Mouse (Mus musculus) urinary bladder, postnatal 4 days (tissue): Measurements from ENCODE around the gene Gm39115.

Source experiments
- DNase-seq, 2 experiments: peaks; one replicate each; pipeline ENCODE4 v3.0.0; 2021 to 2022; ENCODE audit warnings: low spot score in 2 of 2

The Gm39115 gene

GRCm38 (mm10) chr7:142095183-142095931 lies 40.5 kb downstream of the Gm39115 start, which contains the start of gene Dusp8:
Gene Dusp8 (minus strand): TSS chr7:142095843.
- peak; percentile 74 to 92 for DNase-seq

DNA sequence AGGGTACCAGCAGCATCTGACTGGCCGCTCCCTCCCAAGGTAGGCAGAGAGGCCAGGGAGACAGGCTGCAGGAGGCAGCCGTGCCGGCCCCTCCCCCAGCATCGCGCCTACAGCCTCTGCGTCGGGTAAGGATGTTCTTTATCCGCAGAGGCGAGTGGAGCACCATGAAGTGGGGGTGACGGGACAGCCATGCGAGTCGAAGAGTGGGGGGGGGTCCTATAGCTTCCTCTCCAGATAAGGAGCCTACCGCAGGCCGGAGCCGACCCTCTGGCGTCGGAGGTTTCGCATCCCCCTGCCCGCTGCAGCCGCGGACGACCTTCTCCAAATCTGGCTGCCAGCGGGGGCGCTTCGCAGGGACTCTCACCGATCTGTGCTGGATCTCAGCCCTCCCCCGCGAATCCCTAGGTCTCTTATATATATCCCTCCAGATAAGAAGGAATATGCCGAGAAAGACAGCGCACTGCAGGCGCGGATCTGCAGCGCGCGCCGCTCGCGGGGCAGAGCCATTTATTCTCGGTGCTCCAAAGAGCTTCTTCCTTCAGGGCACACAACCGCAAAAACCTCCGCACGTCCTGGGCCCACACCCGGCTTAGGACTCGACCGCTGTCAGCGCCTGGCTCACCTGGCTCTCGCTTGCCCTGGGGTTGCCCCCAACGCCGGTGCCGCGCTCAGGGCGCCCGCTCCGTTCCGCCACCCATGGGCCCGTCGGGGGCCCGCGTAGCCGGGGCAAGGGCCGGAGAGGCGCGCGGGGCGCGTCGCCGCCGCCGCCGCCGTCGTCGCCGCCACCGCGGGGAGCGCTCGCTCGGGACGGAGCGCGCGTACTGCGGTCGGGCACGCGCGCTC lies 41.3 kb downstream of the Gm39115 start:
- no peak for DNase-seq

DNA sequence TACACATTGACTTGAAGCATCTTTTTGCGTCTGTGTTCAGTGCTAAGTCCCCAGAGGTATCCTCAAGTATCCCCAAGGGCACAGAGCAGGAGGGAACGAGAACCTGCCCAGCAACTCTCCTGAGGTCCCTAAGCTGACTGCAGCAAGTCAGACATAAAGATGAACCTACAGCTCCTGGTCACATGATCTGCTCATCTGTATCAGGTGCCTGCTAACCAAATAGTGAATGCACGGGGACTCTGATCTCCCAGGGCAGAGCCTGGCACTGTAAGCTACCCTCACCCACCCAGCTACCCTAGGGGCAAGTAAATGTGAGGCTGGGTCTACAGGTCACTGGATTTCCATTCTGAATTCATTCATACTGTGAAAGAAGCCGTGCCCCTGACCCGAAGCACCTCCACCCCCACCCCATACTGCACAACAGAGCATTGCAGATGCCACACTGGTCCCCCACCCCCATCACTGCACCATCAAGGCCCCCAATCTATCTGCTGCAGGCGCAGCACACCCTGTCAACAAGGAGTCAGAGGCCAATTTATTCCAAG lies 42.1 kb downstream of the Gm39115 start:
- no peak for DNase-seq

GRCm38 (mm10) chr7:142092991-142093390 lies 42.8 kb downstream of the Gm39115 start:
- DNase-seq: no peak

DNA sequence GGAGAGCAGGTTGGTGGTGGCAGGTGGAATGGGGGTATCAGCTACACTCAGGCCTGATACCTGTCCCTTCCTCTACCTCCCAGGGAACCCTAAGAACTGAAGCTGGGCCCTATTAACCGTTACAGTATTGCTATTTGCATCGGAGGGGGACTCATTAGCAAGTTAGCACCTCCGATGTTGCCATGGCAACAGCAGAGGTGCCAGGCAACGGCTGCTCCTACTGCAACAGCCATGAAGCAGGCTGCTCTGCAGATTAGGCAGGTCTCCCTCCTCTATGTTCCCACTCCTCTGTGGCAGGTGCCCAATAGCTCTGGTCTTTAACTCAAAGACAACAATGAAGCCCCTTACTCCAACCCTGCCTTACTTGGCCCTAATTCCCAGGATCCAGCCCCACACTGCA lies 44.0 kb downstream of the Gm39115 start:
- DNase-seq: no peak

DNA sequence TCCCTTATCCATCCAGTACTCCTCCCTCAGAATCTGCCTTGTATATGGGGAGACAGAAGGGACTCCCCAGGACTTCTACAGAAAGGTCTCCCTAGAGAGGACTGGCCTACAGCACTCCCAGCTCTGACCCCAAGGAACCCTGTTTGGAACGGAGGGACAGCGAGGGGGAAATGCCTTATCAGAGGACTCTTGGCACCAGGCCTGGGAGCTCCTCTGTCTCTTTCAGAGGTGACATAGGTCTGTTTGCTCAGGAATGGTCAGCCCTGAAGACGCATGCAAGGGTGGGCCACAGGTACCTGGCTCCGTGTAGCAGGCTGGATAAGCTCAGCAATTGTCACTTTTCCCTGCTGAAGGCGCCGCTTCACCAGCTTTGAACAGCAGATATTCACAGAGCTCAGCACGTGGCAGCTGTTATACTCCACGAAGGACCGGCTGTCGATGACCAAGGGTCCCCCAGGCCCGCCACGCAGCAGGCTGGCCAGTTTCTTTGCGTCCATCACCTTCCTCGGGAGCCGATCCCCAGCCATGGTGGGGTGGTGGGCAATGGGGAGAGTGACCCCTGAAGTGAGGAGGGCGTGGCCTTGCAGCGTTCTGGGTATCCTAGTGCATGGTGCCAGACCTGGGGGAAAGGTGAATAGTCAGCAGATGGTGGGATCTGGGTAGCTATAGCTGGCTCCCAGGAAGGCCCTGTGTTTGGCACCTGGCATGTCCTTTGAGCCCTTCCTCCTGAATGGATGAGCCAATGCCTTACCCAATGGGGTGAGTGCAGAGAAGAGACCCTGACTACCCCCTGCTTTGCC lies 46.0 kb downstream of the Gm39115 start:
- DNase-seq: no peak

DNA sequence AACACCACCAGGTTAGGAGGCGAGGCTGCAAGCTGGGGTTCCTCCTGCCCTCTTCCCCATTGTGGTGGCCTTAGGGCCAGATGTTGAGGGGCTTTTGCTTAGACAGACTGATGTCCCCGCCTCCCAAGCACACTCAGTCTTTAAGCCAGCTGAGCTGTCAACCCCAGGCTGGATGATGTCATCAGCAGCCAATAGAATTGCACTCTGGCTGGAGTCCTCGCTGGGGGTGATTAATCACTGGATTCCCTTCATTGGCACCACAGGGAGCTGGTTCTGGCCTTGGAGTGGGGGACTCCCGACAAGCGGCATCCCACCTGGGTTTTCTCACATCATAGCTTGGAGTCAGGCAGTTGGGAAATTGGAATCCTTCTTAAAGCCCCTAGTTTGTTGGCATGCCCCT lies 46.9 kb downstream of the Gm39115 start:
- DNase-seq: no peak

GRCm38 (mm10) chr7:142087069-142087652 lies 48.7 kb downstream of the Gm39115 start:
- DNase-seq: no peak

DNA sequence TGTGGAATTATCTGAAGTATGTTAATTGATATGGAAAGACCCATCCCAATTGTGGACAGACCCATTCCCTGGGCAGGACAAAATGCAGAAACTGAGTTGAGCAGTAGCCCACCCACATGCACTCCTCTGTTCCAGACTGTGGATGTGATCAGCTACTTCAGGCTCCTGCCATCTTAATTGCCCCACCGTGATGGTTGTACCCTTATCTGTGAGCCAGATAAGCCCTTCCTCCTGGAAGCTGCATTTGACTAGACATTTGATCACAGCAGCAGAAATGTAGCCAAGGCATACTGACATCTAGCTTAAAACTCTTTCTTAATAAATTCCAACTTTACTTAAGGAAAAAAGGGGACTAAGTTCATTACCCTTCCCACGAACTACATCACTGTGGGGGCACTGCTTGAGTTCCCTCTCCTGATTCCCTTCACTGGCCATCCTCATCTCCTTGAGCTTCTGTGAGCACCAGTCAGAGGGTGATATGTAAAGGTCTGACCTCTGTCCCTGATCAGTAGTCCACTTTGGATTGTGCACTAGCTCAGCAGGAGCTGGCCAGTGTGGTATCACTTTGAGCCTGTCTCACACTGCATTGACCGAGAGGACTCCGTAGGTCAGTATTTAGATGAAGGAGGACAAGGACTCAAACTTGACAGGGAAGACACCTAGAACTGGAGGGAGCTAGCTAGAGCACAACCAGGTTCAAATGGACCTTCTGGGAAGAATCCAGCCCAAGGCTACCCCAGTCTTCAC lies 49.5 kb downstream of the Gm39115 start:
- no peak for DNase-seq
